Comparison of ENCODE assay signal across 23 mouse cellular contexts in the genomic region with DNA sequence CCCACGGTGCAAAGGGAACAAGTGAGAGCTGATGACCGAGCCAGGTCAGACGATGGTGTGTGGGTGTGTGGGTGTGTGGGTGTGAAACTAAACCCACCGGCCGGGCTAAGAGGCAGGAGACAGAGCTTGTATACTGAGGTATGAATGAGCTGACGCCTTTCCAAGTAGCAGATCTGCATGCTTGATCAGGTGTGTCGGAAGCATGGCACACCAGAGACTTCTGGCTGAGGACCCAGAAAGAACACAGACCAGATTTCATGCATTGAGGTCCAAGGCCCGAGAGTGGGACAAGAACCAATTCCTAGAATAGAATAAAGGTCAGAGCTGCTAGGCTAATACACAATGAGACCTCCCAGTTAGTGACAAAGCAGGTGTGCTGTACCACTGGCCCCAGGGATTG. TPM values are rescaled to one million over a fixed set of nuclear protein-coding genes. Genes with fewer than 3 reads are reported as not detected.
DNase-seq lines count a peak whose midpoint lies in the region; TF ChIP-seq lines count a peak whose summit lies in the region.
"Had no signal": no experiment of that assay in that cellular context is flagged by ENCODE, and none has a peak within 500 bp of the region (broad histone marks: within the 10 kb centered on the region; RNA-seq: fewer than 3 reads in every experiment).

No protein-coding gene starts in this region.

- no peak overlapping the region for H3K4me3 ChIP-seq in left cerebral cortex, adult 2 months

- intact Hi-C loops in left cerebral cortex, adult 2 months (cut with DNase I): loop anchor here (5.0 kb wide), 1 partner anchor 297 kb away; the partner anchor contains the start of gene Pik3cb
- intact Hi-C loops in left cerebral cortex, postnatal 25 days (cut with DNase I): no loop called here

- no peak for TF ChIP-seq CTCF in left cerebral cortex, adult 2 months (IDR thresholded peaks at IDR 0.05)

- peak overlapping the region; percentile 15; the same call in 1 of the 2 replicates for H3K27ac ChIP-seq in left cerebral cortex, adult 2 months

- DNase-seq in cerebellum, adult 11-12 months: peak; percentile 20
- no peak for DNase-seq in cerebellum, adult 8-10 months
- DNase-seq in cerebellum, postnatal 10 days: peak; percentile 51 to 68
- no peak for DNase-seq in cerebellum, postnatal 36 days
- DNase-seq in cerebellum, postnatal 14 days: peak; percentile 51 to 53
- DNase-seq in cerebellum, adult 18-20 months: no peak
- no peak for DNase-seq in left cerebral cortex, adult 2 months (ENCODE audit: extremely low spot score in 1 of 2, low spot score in 2 of 2)
- no peak for DNase-seq in left cerebral cortex, postnatal 25 days (ENCODE audit: low spot score in 2 of 2)
- DNase-seq: adrenal gland, adult 2 months; adrenal gland, adult 8-10 months; adrenal gland, postnatal 10 days; adrenal gland, postnatal 14 days; adrenal gland, postnatal 25 days; adrenal gland, postnatal 36 days; B cell, adult 2 months; cerebellum, adult 11 months; cerebellum, adult 2 months had no signal

RNA-seq across cellular contexts. Expression of gene Mras, which starts 1.9 kb away (rescaled TPM):
- total RNA-seq in left cerebral cortex, adult 2 months (2021): 100 to 1,000 TPM; 166 TPM
- 100 to 1,000 TPM; 171 TPM for total RNA-seq in left cerebral cortex, postnatal 25 days (2021)
- total RNA-seq: MEL had no signal

RNA-seq across cellular contexts. Expression of gene Nme9, which starts 12.2 kb away (rescaled TPM):
- total RNA-seq in left cerebral cortex, adult 2 months (2021): not detected
- total RNA-seq in left cerebral cortex, postnatal 25 days (2021): not detected
- total RNA-seq: adrenal gland, adult 18-20 months; adrenal gland, adult 2 months; adrenal gland, adult 8-10 months; adrenal gland, postnatal 10 days; adrenal gland, postnatal 14 days; adrenal gland, postnatal 25 days; adrenal gland, postnatal 36 days; adrenal gland, postnatal 4 days; CH12.LX; ES-E14; G1E had no signal

Comparison
In these comparisons a context has a peak if more than half of its experiments do, and no peak if none do; other contexts are left out.
1. DNase-seq: peak in cerebellum, adult 11-12 months (single experiment), cerebellum, postnatal 10 days (2 of 2) and cerebellum, postnatal 14 days (2 of 2); none in cerebellum, adult 8-10 months (single experiment), cerebellum, postnatal 36 days (0 of 2), cerebellum, adult 18-20 months (0 of 2), left cerebral cortex, adult 2 months (0 of 2) and left cerebral cortex, postnatal 25 days (0 of 2).